Mouse (Mus musculus): ENCODE results near the gene Olfr521. TPM values are rescaled to one million over a fixed set of nuclear protein-coding genes. Genes with fewer than 3 reads are reported as not detected.
"Not testable (repeated sequence)": the region's sequence is repeated elsewhere in the genome, so short reads cannot be mapped to it uniquely, and the experiment has no call there.

Olfr521 gene
- total RNA-seq (2021) = not detected
- long read RNA-seq, experiment 1 = 0 reads
- long read RNA-seq, experiment 2 = 0 reads

- DNase-seq = no peak
Measured at GRCm38 (mm10) chr7:99763207-99763606, at the start of gene Olfr521. Olfr521 (plus strand) TSS chr7:99763507.

DNA sequence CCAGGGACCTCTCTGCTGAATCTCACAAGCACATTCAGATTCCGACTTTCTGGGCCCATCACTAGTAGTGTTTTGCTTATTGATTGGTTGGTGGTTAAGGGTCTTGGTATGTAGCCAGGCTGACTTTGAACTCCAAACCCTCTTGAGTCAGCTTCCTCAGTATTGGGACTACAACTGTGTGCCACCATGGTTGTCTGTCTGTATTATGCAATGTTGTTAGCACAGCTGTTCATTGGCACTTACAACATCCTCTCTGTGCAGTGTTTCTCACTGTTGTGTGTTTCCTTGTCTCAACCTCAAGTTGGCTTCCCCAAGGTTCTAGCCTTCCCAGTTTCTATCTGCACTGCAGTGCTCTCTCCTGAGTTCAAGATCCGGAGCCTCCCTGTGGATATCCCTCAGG, 46.8 kb upstream of the Olfr521 start:
- no peak for DNase-seq

GRCm38 (mm10) chr7:99729973-99730372, 33.3 kb upstream of the Olfr521 start, which contains the start of gene Olfr520:
Olfr520 (plus strand) TSS chr7:99730273.
- DNase-seq = no peak

GRCm38 (mm10) chr7:99734612-99735011, 28.7 kb upstream of the Olfr521 start:
- no peak for DNase-seq

DNA sequence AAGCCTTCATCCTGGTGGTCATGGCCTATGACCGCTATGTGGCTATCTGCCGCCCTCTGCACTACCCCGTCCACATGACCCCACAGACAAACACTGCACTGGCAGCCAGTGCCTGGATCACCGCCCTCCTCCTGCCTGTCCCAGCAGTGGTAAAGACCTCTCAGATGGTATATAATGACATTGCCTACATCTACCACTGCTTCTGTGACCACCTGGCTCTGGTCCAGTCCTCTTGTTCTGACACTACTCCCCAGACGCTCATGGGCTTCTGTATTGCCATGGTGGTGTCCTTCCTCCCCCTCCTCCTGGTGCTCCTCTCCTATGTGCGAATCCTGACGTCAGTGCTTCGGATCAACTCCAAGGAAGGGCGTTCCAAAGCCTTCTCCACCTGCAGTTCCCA, 27.8 kb upstream of the Olfr521 start:
- DNase-seq = not testable (repeated sequence)

GRCm38 (mm10) chr7:99739276-99739675, 24.0 kb upstream of the Olfr521 start:
- no peak for DNase-seq

DNA sequence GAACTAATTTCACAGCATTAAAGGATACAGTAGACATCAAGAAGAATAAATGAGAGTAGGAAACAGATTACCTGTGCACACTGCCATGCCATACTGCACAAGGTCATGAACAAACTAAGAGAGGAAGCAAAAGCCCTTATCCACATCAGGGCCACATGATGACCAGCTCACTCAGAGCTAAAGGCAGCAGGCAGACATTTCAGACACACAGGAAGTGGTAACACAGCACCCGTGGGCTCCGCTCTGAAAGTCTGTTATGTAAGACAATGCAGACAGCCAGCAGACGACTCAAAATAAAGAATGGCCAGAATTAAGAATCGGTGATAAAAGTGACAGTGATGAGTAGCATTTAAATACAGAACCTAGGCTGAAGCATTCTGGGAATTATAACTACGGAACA, 18.1 kb downstream of the Olfr521 start:
- DNase-seq = no peak

DNA sequence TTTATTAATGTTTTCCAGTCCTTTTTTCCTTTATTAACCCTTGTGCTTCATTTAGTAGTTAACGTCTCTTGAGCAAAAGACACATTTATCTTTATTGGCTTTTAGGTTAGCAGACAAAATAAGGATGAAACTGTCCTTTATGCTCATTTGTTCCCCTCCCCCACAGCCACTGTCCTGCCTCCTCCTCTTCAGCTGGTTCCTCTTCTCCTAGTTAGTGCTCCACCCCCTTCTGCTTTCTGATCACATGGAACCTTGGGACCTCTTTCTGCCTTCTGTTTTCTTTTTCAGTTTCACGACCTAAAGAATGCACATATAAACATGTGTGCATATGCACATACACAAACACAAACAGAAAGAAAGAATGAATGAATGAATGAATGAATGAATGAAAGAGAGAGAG, 18.6 kb downstream of the Olfr521 start:
- DNase-seq = no peak

DNA sequence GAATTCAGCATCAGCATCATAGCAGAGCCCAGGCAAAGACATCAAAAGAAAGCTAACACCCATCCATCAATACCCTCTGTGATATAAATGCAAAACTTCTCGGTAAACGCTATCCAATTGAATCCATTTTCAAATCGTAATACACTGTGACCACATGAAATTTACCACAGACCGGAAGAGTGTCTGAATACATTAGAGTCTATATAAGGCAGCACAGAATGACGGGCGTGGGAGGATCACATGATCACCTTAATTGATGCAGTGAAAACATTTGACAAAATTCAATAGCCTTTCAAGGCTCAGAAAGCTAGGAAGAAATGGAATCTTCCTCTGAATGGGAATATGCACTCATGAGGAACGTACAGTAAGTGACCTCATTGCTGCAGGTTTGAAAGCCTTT, 20.1 kb downstream of the Olfr521 start:
- no peak for DNase-seq

GRCm38 (mm10) chr7:99785553-99785952, 22.2 kb downstream of the Olfr521 start:
- no peak for DNase-seq

DNA sequence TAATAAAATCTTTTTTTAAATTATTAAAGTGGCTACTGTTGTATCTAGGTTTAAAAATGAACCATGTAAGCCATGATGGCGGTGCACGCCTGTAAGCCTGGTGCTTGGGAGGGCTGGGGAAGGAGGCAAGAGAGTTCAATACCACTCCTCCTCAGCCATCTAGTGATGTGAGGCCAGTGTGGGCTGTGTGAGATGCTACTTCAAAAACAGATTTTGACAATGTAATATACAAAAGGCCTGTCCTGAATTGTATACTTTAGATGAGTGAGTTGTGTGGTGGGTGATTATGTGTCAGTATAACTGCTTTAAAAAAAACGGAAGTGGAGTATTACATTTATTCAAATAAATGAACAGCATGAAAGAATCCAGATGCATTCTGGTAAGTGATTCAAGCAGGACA, 23.5 kb downstream of the Olfr521 start:
- DNase-seq = no peak

- DNase-seq = no peak
Measured at GRCm38 (mm10) chr7:99787935-99788334, 24.6 kb downstream of the Olfr521 start.

DNA sequence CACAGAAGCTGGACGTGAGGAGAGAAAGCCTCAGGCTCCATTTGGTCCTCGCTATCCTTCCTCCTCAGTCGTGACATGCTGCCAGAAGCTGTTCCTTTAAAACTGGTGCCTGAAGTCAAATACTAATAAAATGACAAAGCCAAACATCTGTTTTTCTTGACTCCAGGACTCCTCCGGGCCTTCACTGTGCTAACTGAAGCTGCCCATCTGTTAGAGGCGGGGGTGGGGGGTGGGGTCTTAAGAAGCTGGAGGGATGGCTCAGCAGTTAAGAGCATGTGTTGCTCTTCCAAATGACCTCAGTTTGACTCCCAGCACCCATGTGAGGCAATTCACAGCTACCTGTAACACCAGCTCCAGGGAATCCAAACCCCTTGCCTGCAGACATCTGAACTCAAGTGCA, 25.3 kb downstream of the Olfr521 start:
- DNase-seq = no peak

DNA sequence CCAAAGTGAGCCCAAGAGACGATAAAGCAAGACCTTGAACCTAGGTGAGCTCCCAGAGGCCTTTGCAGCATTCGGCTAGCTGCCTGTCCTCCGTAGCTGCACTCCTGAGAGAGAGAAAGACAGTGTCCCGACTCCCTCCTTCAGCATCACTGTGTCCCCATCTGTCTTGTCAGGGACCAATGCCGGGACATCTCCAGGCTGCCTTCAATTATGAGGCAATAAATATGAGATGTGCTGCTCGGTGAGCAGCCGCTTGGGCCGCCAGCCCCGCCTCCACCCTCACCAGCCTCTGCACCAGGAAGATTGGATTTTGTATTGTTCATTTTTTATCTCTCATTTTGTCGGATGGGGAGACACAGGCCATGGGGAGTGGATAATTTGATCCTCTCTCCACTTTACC, 27.5 kb downstream of the Olfr521 start:
- no peak for DNase-seq

GRCm38 (mm10) chr7:99794096-99794495, 30.8 kb downstream of the Olfr521 start:
- no peak for DNase-seq

GRCm38 (mm10) chr7:99795192-99795981, 32.1 kb downstream of the Olfr521 start:
- no peak for DNase-seq

- DNase-seq = no peak
Measured at GRCm38 (mm10) chr7:99796471-99796870, 33.2 kb downstream of the Olfr521 start.

GRCm38 (mm10) chr7:99797261-99797660, 34.0 kb downstream of the Olfr521 start:
- DNase-seq = no peak

DNA sequence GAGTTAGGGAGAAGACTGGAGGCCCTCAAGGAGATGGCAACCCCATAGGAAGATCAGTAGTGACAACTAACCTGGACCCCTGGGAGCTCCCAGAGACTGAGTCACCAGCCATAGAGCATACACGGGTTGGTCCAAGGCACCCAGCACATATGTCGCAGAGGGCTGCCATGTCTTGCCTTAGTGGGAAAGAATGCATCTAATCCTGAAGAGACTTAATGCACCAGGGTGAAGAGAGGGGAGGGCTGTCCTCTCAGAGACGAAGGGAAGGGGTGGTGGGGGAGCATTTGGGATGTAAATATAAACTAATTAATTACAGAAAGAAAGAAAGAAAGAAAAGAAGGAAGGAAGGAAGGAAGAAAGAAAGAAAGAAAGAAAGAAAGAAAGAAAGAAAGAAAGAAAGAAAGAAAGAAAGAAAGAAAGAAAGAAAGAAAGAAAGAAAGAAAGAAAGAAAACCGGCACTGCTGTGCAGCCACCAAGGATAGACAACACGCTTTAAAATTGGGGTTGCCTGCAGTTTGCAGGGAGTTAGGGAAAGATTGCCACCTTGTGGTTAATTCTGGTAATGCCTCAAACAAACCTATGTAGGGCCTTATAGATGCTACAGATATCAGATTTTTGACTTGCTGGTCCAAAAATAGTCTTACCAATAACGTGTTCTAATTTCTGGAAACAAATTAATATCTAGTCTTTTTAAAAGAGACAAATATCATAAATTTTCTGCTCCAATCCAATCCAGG, 34.8 kb downstream of the Olfr521 start:
- DNase-seq = peak; percentile 36 to 74

DNA sequence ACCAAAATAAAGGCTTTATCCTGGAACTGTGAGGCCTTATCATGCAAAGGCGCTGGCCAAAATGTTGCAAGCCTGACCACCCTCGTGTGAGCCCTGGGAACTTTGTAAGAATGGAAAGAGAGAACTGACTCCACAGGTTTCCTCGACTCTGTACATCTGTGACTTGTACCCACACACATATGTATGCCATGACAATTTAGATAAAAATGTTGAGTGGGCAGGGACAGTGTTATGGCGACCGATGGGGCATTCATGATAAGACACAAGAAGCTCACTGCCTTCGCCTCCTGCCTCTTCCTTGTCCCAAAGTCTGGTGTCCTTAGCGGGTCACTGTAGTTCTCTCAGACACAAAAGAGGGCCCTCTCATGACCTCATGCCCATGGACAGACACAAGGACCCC, 35.8 kb downstream of the Olfr521 start:
- no peak for DNase-seq

- no peak for DNase-seq
Measured at GRCm38 (mm10) chr7:99803535-99803934, 40.2 kb downstream of the Olfr521 start.

- DNase-seq = not testable (repeated sequence)
Measured at GRCm38 (mm10) chr7:99804033-99804432, 40.7 kb downstream of the Olfr521 start.

DNA sequence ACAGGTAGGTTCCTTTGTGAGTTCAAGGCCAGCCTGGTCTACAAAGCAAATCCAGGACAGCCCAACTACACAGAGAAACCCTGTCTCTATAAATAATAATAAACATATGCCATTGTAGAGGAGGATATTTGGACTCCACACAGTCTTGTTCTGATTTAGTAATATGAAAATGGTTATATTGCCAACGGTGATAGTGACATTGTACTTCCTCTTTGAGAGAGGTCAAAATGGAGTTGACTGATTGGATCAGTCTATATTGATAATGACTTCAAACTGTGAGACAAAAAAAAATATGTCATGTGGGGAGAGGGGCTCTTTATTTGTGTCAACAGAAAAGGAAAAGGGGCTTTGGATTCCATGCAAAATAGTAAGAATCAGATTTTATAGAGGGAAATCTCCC, 42.0 kb downstream of the Olfr521 start:
- no peak for DNase-seq
